Mouse (Mus musculus): ENCODE results near the gene Tmem72. TPM values are rescaled to one million over a fixed set of nuclear protein-coding genes. Genes with fewer than 3 reads are reported as not detected.

Tmem72 gene
- not detected for polyA plus RNA-seq (2014; fragmentation: Illumina TruSeq; extraction: RNeasy Lipid Tissue Mini Kit (QIAGEN cat#74804); ENCODE audit: low read depth, low replicate concordance)

DNA sequence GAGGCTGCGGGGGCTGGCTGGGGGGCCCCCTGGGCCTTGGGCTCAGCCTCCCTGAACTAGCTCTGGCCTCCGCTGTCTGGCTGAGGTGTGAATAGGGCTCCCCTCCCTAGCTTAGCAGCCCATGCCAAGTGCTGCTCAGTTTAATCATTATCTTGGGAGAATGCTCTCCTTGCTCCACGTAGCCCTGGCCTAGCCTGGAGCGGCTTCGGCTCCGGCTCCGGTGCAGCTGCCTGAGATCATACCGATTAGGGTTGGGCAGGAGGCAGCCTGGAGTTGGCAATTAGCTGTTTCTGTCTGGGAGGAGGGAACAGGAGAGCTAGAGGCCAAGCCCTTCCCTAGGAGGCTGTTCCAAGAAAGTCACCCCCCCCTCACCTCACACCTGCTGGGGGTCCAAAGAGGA lies at the start of gene Tmem72:
Tmem72 (minus strand) TSS at position 248 of the 400 bp plus-strand sequence.

DNA sequence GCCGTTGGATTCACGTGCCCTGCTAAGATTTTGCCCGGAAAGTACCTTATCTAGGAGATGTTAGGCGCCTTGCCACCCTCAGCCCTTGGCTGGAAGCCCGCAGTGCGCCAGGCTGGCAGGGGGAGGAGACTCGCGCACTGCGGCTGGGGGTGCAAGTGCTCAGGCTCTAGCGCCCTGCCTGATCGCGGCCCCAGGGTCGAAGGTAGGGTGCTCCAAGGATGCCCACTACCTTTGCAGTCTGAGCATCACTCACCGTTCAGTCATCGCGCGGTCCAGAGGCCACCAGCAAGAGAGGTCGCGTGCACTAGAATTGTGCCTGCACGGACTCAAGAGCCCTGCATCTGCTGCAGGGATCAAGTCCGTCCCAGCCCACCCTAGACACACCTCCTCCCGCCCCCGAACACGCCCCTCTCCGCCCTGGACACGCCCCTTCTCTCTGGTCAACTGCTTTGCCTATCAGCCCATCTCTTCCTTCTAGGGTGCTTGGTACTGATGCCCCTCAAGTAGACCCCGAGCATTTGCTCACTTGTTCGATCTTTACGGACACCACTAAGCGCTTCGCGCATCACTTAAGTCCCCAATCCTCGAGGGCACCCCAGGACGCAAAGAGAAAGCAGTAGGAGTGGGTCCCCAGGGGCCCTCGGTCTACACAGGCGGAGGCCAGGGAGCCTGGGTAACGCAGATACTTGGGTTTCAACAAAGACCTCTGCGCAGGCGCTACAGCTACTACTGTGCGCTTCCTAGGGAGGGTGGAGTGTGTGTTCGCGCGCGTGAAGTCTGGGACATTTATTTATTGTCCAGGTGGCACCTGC lies 43.0 kb downstream of the Tmem72 start, which contains the start of gene Rassf4:
Rassf4 (minus strand) TSS at position 482 of the 812 bp plus-strand sequence.

DNA sequence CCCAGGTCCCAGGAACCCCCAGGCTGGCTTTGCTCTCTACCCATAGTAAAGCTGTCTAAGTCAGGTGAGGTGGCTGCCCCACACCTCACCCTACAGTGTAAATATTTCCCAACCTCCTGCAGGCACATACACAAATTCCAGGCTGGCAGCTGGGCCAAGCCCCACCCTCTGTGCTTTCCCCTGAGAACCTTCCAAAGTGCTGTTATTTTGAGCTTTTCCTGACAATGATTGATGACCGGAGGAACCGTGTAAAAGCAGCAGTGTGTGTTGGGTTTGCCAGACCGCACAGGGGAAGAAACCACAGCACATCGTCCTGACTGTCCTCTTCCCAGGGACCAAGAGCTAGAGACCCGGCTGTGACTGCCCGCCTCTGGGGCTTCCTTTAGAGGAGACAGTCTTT lies 66.3 kb downstream of the Tmem72 start, which contains the start of gene Depp1:
Depp1 (plus strand) TSS at position 204 of the 400 bp plus-strand sequence.

Other genes starting within 250 kb of the Tmem72 start
- gene Olfr211, start 227.8 kb downstream of the Tmem72 start, polyA plus RNA-seq (2014; fragmentation: Illumina TruSeq; extraction: RNeasy Lipid Tissue Mini Kit (QIAGEN cat#74804); ENCODE audit: low read depth, low replicate concordance) = not detected
- not detected for gene Olfr212, start 210.4 kb downstream of the Tmem72 start, polyA plus RNA-seq (2014; fragmentation: Illumina TruSeq; extraction: RNeasy Lipid Tissue Mini Kit (QIAGEN cat#74804); ENCODE audit: low read depth, low replicate concordance)
- gene Olfr213, start 178.5 kb downstream of the Tmem72 start, polyA plus RNA-seq (2014; fragmentation: Illumina TruSeq; extraction: RNeasy Lipid Tissue Mini Kit (QIAGEN cat#74804); ENCODE audit: low read depth, low replicate concordance) = not detected
- not detected for gene Gm5580, start 165.8 kb downstream of the Tmem72 start, polyA plus RNA-seq (2014; fragmentation: Illumina TruSeq; extraction: RNeasy Lipid Tissue Mini Kit (QIAGEN cat#74804); ENCODE audit: low read depth, low replicate concordance)
- gene Olfr214, start 162.7 kb downstream of the Tmem72 start, polyA plus RNA-seq (2014; fragmentation: Illumina TruSeq; extraction: RNeasy Lipid Tissue Mini Kit (QIAGEN cat#74804); ENCODE audit: low read depth, low replicate concordance) = not detected
- not detected for gene Olfr215, start 132.7 kb downstream of the Tmem72 start, polyA plus RNA-seq (2014; fragmentation: Illumina TruSeq; extraction: RNeasy Lipid Tissue Mini Kit (QIAGEN cat#74804); ENCODE audit: low read depth, low replicate concordance)
- 22.0 TPM for gene Zfp422, start 87.9 kb downstream of the Tmem72 start, polyA plus RNA-seq (2014; fragmentation: Illumina TruSeq; extraction: RNeasy Lipid Tissue Mini Kit (QIAGEN cat#74804); ENCODE audit: low read depth, low replicate concordance)
- 56.3 TPM for gene Depp1, start 66.3 kb downstream of the Tmem72 start, polyA plus RNA-seq (2014; fragmentation: Illumina TruSeq; extraction: RNeasy Lipid Tissue Mini Kit (QIAGEN cat#74804); ENCODE audit: low read depth, low replicate concordance)
- 9.2 TPM for gene Rassf4, start 43.0 kb downstream of the Tmem72 start, polyA plus RNA-seq (2014; fragmentation: Illumina TruSeq; extraction: RNeasy Lipid Tissue Mini Kit (QIAGEN cat#74804); ENCODE audit: low read depth, low replicate concordance)